Mouse (Mus musculus) left cerebral cortex, postnatal 36 days (tissue): ENCODE measurements at regions not wholly inside any gene's neighbourhood (a gene's known extent, or its start where the extent isn't known, plus 50 kb on each side); places are given as distances from the start of the nearest gene placed in this dataset.

ENCODE experiments used
- DNase-seq, 2 experiments: peaks; one replicate each; pipeline ENCODE4 v3.0.0; 2021 to 2022; ENCODE audit warnings: low spot score in 2 of 2, mixed read lengths in 1 of 2
- intact Hi-C: fragments of 180-260 bp; cut with DNase I; formaldehyde crosslinking; loops from one replicate; pipeline ENCODE4 v1.15.1; 2025

DNA sequence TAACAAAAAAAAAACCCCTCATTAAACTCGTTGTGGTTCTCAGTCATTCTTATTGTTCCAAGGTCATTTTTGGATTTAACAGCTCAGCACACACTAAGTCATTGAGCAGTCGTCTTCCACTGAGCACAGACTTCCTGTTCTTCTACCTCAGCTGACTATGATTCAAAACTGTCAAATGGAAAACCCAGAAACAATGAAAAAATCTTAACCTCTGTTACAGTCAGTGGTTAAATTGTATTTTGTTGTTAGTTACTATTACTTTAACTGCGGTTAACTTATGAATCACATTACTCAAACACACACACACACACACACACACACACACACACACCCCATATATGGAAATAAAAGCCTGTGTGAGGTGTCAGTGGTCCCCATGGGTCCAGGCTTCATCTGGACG is 92.5 kb upstream of the Trpm1 start:
- intact Hi-C loops: loop anchor here (5.0 to 10.0 kb wide), 2 partner anchors 94 to 309 kb away; partner anchors contain the start of gene Trpm1
- DNase-seq: no peak

- intact Hi-C loops: loop anchor here (5.0 to 10.0 kb wide), 2 partner anchors 94 to 308 kb away; partner anchors contain the start of gene Trpm1
- DNase-seq: no peak
These were observed 93.1 kb upstream of the Trpm1 start for GRCm38 (mm10) chr7:64060582-64060981.

DNA sequence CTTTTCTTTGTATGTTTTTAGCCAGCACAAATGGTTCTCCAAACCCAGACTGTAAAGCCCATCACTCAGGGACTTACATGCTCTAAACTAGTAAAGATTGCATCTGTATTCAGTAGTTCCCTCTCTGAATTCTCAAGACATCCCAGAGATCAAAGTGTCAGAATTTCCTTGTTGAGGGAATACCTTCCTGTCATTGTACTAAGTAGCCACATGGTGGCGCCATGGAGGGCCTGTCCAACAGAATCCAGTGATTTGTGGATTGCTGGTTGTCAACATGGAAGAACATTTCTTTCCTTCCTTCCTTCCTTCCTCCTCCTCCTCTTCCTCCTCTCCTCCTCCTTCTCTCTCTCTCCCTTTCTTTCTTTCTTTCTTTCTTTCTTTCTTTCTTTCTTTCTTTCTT is 93.6 kb upstream of the Trpm1 start:
- intact Hi-C loops: loop anchor here (5.0 to 10.0 kb wide), 2 partner anchors 95 to 308 kb away; partner anchors contain the start of gene Trpm1

GRCm38 (mm10) chr7:64058282-64058872 is 95.3 kb upstream of the Trpm1 start:
- intact Hi-C loops: loop anchor here (5.0 kb wide), 1 partner anchor 116 kb away; no protein-coding TSS in a partner anchor
- no peak for DNase-seq

More for the DNA sequence above, 93.6 kb upstream of the Trpm1 start:
- no peak for DNase-seq

GRCm38 (mm10) chr7:64057873-64058272 is 95.8 kb upstream of the Trpm1 start:
- intact Hi-C loops: loop anchor here (5.0 kb wide), 1 partner anchor 116 kb away; no protein-coding TSS in a partner anchor
- DNase-seq: no peak

GRCm38 (mm10) chr7:64056498-64056897 is 97.1 kb upstream of the Trpm1 start:
- DNase-seq: no peak
- intact Hi-C loops: loop anchor here (5.0 kb wide), 1 partner anchor 114 kb away; no protein-coding TSS in a partner anchor

GRCm38 (mm10) chr7:64054996-64055395 is 98.6 kb upstream of the Trpm1 start:
- intact Hi-C loops: loop anchor here (5.0 kb wide), 1 partner anchor 113 kb away; no protein-coding TSS in a partner anchor
- no peak for DNase-seq

DNA sequence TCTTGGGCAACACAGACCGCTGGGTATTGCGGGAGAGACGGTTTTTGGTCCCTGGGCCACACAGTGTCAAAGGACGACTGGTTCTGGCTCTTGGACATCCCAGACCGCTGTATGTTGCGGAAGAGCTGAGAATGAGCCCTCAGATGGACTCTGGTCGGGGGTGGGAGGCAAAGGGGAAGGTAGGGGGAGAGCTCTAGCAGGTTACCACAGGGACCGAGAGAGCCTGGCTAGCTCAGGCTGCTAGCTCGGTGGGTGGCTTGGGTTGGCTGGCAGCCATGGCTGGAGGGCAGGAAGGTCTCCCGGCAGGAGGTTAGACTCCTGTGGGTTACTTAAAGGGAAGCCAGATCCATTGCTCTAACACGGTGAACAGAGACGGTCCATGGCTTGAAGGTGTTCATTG is 99.9 kb upstream of the Trpm1 start:
- no peak for DNase-seq
- intact Hi-C loops: no loop called here

DNA sequence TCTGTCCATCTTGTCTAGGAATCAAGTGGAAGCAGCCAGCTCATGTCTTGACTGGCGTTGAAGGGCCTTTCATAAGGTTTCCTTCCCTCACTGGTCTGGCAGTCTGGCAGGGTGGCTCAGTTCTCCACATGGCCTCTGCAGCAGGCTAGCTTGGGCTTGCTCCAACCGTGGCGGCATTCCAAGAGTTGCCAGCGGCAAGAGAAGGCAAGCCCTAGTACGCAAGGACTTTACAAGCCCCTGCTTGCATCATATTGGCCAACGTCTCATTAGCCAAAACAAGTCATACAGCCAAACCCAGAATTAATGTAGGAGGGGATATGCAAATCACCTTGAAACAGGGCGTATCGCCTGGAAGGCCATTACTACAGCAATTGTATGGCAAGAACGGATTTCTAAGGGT is 101.2 kb upstream of the Trpm1 start:
- intact Hi-C loops: no loop called here
- DNase-seq: peak; percentile 18 to 35

GRCm38 (mm10) chr7:64050826-64051401 is 102.7 kb upstream of the Trpm1 start:
- no peak for DNase-seq
- intact Hi-C loops: no loop called here

GRCm38 (mm10) chr7:64050246-64050645 is 103.4 kb upstream of the Trpm1 start:
- intact Hi-C loops: no loop called here
- DNase-seq: no peak

- intact Hi-C loops: loop anchor here (5.0 kb wide), 1 partner anchor 112 kb away; the partner anchor contains the start of gene Klf13
- DNase-seq: no peak
These were observed 104.3 kb upstream of the Trpm1 start for GRCm38 (mm10) chr7:64049183-64049965.

- peak; percentile 47 to 59 for DNase-seq
- intact Hi-C loops: loop anchor here (5.0 kb wide), 1 partner anchor 111 kb away; the partner anchor contains the start of gene Klf13
These were observed 105.0 kb upstream of the Trpm1 start for GRCm38 (mm10) chr7:64048452-64049182.

GRCm38 (mm10) chr7:64047831-64048230 is 105.8 kb upstream of the Trpm1 start:
- intact Hi-C loops: loop anchor here (5.0 kb wide), 1 partner anchor 111 kb away; the partner anchor contains the start of gene Klf13
- DNase-seq: no peak

DNA sequence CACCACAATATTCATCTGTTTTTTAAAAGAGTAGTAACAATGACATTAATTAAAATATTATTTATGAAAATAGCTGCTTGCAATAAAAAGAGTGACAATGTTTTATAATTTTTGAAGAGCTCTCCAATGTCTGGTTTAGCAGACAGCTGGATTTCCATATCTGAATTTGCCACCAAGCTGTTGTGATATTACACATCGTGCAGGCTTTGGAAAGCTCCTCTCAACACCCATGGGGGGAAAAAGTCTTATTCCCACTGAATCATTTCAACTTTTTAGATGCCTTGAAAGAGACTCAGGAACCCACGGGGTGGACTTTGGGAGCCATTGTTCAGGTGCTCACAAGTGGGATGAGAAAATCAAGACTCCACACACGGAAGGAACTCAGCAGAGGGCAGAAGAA is 106.6 kb upstream of the Klf13 start:
- DNase-seq: peak in 1 of 2 experiments; percentile 12
- intact Hi-C loops: loop anchor here (5.0 kb wide), 1 partner anchor 108 kb away; the partner anchor contains the start of gene Klf13

DNA sequence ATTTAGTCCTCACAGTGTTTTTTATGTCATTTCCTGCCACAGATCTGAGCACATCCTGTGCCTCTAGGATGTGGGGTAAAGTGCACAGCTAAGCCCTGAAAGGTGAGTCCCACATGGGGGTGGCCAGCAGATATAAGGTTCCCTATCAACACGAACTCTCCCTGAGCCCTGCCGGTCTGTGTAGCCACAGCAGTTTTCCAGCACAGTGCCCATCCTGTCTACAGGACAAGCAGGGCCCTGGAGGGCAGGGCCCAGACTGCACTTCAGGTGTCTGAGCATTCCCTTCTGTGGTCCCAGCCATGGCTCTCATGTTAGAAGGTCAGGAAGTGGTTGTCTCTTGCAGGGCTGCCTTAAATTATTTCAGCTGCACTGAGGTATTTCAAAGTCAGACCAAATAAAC is 104.3 kb upstream of the Klf13 start:
- intact Hi-C loops: no loop called here
- no peak for DNase-seq

- intact Hi-C loops: no loop called here
- no peak for DNase-seq
These were observed 102.6 kb upstream of the Klf13 start for GRCm38 (mm10) chr7:64041303-64041702.

GRCm38 (mm10) chr7:64040026-64040737 is 101.5 kb upstream of the Klf13 start:
- intact Hi-C loops: no loop called here

GRCm38 (mm10) chr7:64037701-64038231 is 99.1 kb upstream of the Klf13 start:
- no peak for DNase-seq
- intact Hi-C loops: no loop called here

More at GRCm38 (mm10) chr7:64040026-64040737, 101.5 kb upstream of the Klf13 start:
- DNase-seq: no peak
